Mouse (Mus musculus) midbrain, embryonic 14.5 days (tissue): ENCODE data around the gene Patl1. TPM values are rescaled to one million over a fixed set of nuclear protein-coding genes. Genes with fewer than 3 reads are reported as not detected.
"Not testable (repeated sequence)": the region's sequence is repeated elsewhere in the genome, so short reads cannot be mapped to it uniquely, and the experiment has no call there.

Source experiments
- ATAC-seq: fragments of 200-750 bp; cut with Nextera tagmentation; 2 replicates; pipeline ENCODE4 v1.8.0; 2017; ENCODE audit warnings: moderate number of reproducible peaks, moderate library complexity; ENCODE audit not compliant: low FRiP score, low TSS enrichment
- DNase-seq: peaks from one replicate; pipeline ENCODE4 v3.0.0-alpha.2; 2015
- H3K27ac ChIP-seq: fragments of 300-500 bp; sonication (generic); replicated peaks from 2 replicates; pipeline ENCODE4 v1.5.1; 2014; ENCODE audit warnings: mild to moderate bottlenecking, low read depth, low read length, moderate library complexity
- H3K27me3 ChIP-seq: fragments of 300-500 bp; sonication (generic); 2 replicates; pipeline ENCODE4 v1.6.1; 2014; ENCODE audit warnings: low read length, control low read depth, mixed read lengths; ENCODE audit not compliant: control insufficient read depth, insufficient read depth
- H3K36me3 ChIP-seq: fragments of 300-500 bp; sonication (generic); 2 replicates; pipeline ENCODE4 v1.6.1; 2014; ENCODE audit warnings: low read length, control low read depth; ENCODE audit not compliant: control insufficient read depth, insufficient read depth
- H3K4me1 ChIP-seq: fragments of 300-500 bp; sonication (generic); 2 replicates; pipeline ENCODE4 v1.6.1; 2014; ENCODE audit warnings: mild to moderate bottlenecking, antibody characterized with exemption, low read length, control low read depth; ENCODE audit not compliant: control insufficient read depth, insufficient read depth
- H3K4me2 ChIP-seq: fragments of 300-500 bp; sonication (generic); 2 replicates; pipeline ENCODE4 v1.6.1; 2014; ENCODE audit warnings: mild to moderate bottlenecking, low read length, moderate library complexity
- H3K4me3 ChIP-seq: fragments of 300-500 bp; sonication (generic); replicated peaks from 2 replicates; pipeline ENCODE4 v1.5.1; 2014; ENCODE audit warnings: low read depth, low read length
- H3K9ac ChIP-seq: fragments of 300-500 bp; sonication (generic); replicated peaks from 2 replicates; pipeline ENCODE4 v1.6.1; 2014; ENCODE audit warnings: mild to moderate bottlenecking, low read length, moderate library complexity
- H3K9me3 ChIP-seq: fragments of 300-500 bp; sonication (generic); 2 replicates; pipeline ENCODE4 v1.6.1; 2016; ENCODE audit warnings: low read length, control low read depth, mixed read lengths; ENCODE audit not compliant: control insufficient read depth
- WGBS: fragments of 180-500 bp; shearing (Covaris S2); extraction: QIAGEN DNeasy Blood & Tissue Kit; methylation state at CpG from one replicate; pipeline ENCODE4 v1.1.7; 2014; 5-methylcytosine and 5-hydroxymethylcytosine counted together
- polyA plus RNA-seq: library from polyadenylated mRNA; unstranded; fragments of >200 nt; fragmentation: Nextera tagmentation; extraction: Ambion mirVana; gene quantifications from 2 replicates; pipeline ENCODE4 v1.2.1, GENCODE M21; 2014

Patl1 gene
- polyA plus RNA-seq, 1 experiment from 2014 or later: 23.1 TPM

DNA sequence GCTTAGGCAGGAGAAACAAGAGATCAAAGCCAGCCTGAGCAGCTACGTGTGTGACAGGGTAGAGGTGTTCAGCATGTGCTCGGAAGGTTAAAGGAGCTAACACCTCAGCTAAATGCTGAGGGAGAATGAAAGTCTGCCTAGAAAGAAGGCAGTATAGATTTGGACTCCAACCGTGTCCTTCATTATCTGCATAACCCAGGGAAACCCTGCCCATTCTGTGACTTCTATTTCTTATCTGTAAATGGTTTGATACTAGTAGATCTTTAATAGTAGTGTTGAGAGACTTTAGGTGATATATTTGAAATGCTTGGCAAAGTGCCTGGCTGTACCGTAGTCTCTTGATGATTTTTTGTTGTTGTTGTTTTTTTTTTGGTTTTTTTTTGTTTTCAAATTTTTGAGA, 63.5 kb downstream of the Patl1 start:
- no peak overlapping the region for H3K9ac ChIP-seq
- no peaks in the 10 kb centered on the region for H3K9me3 ChIP-seq
- no peak overlapping the region for H3K4me3 ChIP-seq
- no peaks in the 10 kb centered on the region for H3K4me1 ChIP-seq
- no peaks in the 10 kb centered on the region for H3K27me3 ChIP-seq
- no peak overlapping the region for H3K27ac ChIP-seq
- DNase-seq (no peak), ATAC-seq (no peak)
- no peak overlapping the region for H3K4me2 ChIP-seq
- peaks cover 99% of the 10 kb centered on the region for H3K36me3 ChIP-seq
- WGBS: 89% methylated on average over 4 of the region's 4 CpGs

DNA sequence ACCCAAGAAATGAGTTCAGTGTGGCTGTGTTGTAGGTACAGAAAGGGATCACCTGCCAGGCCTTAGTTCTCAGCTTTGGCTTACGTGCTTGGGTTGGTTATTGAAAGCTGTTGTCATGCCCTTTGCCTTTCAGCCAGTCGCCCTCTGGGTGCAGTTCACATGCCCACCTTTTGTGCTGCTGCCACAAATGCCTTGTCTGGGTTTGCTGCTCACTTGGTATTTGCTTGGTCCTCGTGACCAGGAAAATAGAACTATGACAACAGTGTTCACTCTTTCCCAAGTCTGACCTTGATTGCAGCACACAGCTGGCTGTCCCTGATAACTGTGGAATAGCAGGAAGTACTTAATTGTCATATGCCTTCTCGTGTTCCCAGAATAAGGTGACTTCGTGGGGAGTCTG, 65.2 kb downstream of the Patl1 start:
- Histone ChIP-seq H3K27me3 (no peaks in the 10 kb centered on the region), H3K4me3 (no peak overlapping the region), H3K9ac (no peak overlapping the region), H3K36me3 (peaks cover 97% of the 10 kb centered on the region), H3K4me2 (no peak overlapping the region), H3K9me3 (no peaks in the 10 kb centered on the region), H3K4me1 (no peaks in the 10 kb centered on the region), H3K27ac (no peak overlapping the region)
- no peak for DNase-seq
- WGBS: 90% methylated on average over 5 of the region's 5 CpGs
- no peak for ATAC-seq

DNA sequence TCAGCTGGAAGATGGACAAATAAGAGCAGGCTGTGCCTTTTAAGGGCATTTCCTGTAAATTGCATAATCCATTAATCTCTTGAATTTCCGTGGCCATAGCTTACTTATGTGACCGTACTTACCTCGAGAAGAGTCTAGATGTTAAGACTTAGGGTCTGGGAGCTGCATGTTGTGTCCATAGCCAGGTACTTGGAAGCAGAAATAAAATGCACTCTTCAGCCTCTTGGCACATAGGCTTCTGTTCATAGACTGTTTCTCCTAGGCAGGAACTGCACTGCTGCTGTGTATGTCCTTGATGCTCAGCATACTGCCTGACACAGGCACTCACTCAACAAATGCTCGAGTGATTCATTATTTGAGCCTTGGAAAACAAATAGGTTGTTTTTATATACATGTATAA, 68.3 kb downstream of the Patl1 start:
- Histone ChIP-seq H3K9me3 (no peaks in the 10 kb centered on the region), H3K4me2 (no peak overlapping the region), H3K36me3 (peaks cover 94% of the 10 kb centered on the region), H3K27ac (no peak overlapping the region), H3K4me3 (no peak overlapping the region), H3K4me1 (no peaks in the 10 kb centered on the region), H3K27me3 (no peaks in the 10 kb centered on the region), H3K9ac (no peak overlapping the region)
- ATAC-seq (no peak), DNase-seq (no peak)
- WGBS: 97% methylated on average over 4 of the region's 4 CpGs

DNA sequence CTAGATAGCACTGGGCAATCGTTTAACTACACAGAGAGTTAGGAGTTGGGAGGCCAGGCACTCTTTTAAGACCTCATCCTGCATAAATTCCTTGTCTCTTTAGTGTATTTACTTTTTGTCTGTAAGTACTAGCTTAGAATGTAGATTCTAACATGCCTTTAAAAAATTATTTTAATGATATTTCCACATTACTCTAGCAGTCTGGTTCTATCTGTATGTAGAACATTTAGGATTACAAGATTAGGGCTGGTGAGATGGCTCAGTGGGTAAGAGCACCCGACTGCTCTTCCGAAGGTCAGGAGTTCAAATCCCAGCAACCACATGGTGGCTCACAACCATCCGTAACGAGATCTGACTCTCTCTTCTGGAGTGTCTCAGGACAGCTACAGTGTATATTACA, 72.4 kb downstream of the Patl1 start:
- 92% methylated on average over 5 of the region's 5 CpGs for WGBS
- not testable (repeated sequence) for H3K4me1 ChIP-seq, DNase-seq, H3K4me3 ChIP-seq, H3K27ac ChIP-seq, H3K27me3 ChIP-seq, H3K9me3 ChIP-seq, H3K4me2 ChIP-seq, H3K9ac ChIP-seq, ATAC-seq
- peaks cover 94% of the 10 kb centered on the region for H3K36me3 ChIP-seq

- Histone ChIP-seq H3K9me3 (no peaks in the 10 kb centered on the region), H3K36me3 (peaks cover 94% of the 10 kb centered on the region), H3K27ac (no peak overlapping the region), H3K27me3 (no peaks in the 10 kb centered on the region), H3K4me1 (no peaks in the 10 kb centered on the region), H3K9ac (no peak overlapping the region), H3K4me3 (no peak overlapping the region), H3K4me2 (no peak overlapping the region)
- DNase-seq: no peak
- no peak for ATAC-seq
- WGBS: 93% methylated on average over 3 of the region's 3 CpGs
Measured at GRCm38 (mm10) chr19:11987841-11988240, 75.6 kb downstream of the Patl1 start.

- Histone ChIP-seq H3K4me3 (no peak overlapping the region), H3K9ac (no peak overlapping the region), H3K27ac (no peak overlapping the region), H3K27me3 (no peaks in the 10 kb centered on the region), H3K36me3 (peaks cover 91% of the 10 kb centered on the region), H3K4me1 (no peaks in the 10 kb centered on the region), H3K9me3 (no peaks in the 10 kb centered on the region), H3K4me2 (no peak overlapping the region)
- DNase-seq (no peak), ATAC-seq (no peak)
- 95% methylated on average over 7 of the region's 7 CpGs for WGBS
Measured at GRCm38 (mm10) chr19:11989334-11989733, 77.1 kb downstream of the Patl1 start.

DNA sequence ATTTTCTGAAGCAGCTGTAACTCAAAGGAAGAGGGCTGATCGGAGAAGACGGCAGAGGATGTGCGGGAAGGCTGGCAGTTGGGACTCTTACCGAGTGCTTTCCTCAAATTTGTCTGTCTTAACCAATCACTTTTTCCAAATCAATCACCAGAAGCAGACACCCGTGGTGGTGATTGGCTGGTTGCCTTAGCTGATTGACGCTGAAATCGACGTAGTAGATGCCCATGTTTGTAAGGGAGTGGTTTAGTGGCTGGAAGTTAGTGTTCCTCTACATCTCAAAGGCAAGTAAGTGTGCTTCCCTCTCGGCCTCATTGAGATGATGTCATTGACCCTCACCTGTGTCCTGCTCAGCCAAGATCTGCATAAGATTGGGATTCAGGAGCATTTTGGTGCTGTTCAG, 79.8 kb downstream of the Patl1 start:
- Histone ChIP-seq H3K27ac (no peak overlapping the region), H3K4me2 (no peak overlapping the region), H3K27me3 (no peaks in the 10 kb centered on the region), H3K36me3 (peaks cover 81% of the 10 kb centered on the region), H3K9ac (no peak overlapping the region), H3K9me3 (no peaks in the 10 kb centered on the region), H3K4me3 (no peak overlapping the region), H3K4me1 (no peaks in the 10 kb centered on the region)
- ATAC-seq (no peak), DNase-seq (no peak)
- 96% methylated on average over 9 of the region's 9 CpGs for WGBS

DNA sequence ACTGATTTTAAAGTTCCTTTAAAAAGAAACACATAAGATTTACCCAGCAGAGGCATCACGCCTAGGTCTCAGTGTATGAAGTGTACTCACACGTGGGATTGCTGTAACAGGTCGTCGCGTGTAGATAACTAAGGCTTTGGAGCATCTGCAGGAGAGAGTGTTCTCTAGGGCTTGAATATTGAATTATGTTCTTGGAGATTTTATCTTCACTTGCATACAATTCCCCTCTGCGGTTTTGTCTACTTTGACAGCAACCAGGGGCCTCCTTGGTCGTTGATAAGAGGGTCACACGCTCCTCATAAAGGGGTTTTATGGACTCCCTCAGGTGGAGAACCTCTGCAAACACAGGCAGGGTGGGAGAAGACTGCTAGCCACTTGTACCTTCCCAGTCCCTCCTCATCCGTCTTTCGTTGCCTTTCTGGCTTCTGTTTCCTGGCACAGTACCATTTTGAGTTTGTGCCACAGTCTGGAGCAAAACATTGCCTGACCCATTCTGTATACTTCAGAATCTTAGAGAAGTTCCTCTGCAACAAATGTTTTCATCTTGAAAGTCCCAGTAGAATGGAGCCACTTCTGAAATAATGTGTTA, 80.3 kb downstream of the Patl1 start:
- H3K4me2 ChIP-seq: no peak overlapping the region
- H3K36me3 ChIP-seq: peaks cover 76% of the 10 kb centered on the region
- no peak overlapping the region for H3K9ac ChIP-seq
- 93% methylated on average over 10 of the region's 10 CpGs for WGBS
- H3K9me3 ChIP-seq: no peaks in the 10 kb centered on the region
- no peak overlapping the region for H3K4me3 ChIP-seq
- no peak overlapping the region for H3K27ac ChIP-seq
- no peaks in the 10 kb centered on the region for H3K27me3 ChIP-seq
- H3K4me1 ChIP-seq: no peaks in the 10 kb centered on the region
- no peak for ATAC-seq
- no peak for DNase-seq
